Mouse (Mus musculus) G1E (cell line): ENCODE data around the gene Hist1h3g. TPM values are rescaled to one million over a fixed set of nuclear protein-coding genes. Genes with fewer than 3 reads are reported as not detected.
A peak's percentile ranks its signal among the peaks of the same experiment; 100 is the strongest.

Experiments used
- ATAC-seq: 2 replicates; pipeline ENCODE4 v1.8.0; 2016; ENCODE audit warnings: mild to moderate bottlenecking; ENCODE audit not compliant: insufficient number of reproducible peaks, poor library complexity, low FRiP score, severe bottlenecking; ENCODE audit errors: extremely low read depth
- DNase-seq: peaks from one replicate; pipeline ENCODE4 v3.0.0; 2012; ENCODE audit warnings: low spot score
- H3K27me3 ChIP-seq: 2 replicates; pipeline ENCODE4 v1.6.1; 2012; ENCODE audit warnings: mild to moderate bottlenecking, low read length, inconsistent platforms; ENCODE audit not compliant: insufficient read depth
- H3K36me3 ChIP-seq: replicated peaks from 2 replicates; pipeline ENCODE3; 2012; ENCODE audit warnings: mild to moderate bottlenecking, inconsistent platforms
- H3K4me1 ChIP-seq: 2 replicates; pipeline ENCODE4 v1.6.1; 2012; ENCODE audit warnings: low read depth, low read length, inconsistent platforms, mixed read lengths; ENCODE audit not compliant: insufficient read depth
- H3K4me3 ChIP-seq: 2 replicates; pipeline ENCODE4 v1.5.1; 2012; ENCODE audit warnings: low read depth, mild to moderate bottlenecking, inconsistent platforms, low read length, moderate library complexity, mixed read lengths
- H3K9me3 ChIP-seq: replicated peaks from 2 replicates; pipeline ENCODE4 v1.6.1; 2012; ENCODE audit warnings: inconsistent platforms
- CTCF ChIP-seq: IDR thresholded peaks from 2 replicates; pipeline ENCODE4 v1.5.1; 2012; ENCODE audit warnings: low read depth, low read length, inconsistent platforms, mixed read lengths
- GATA1 ChIP-seq: IDR thresholded peaks from 2 replicates; pipeline ENCODE4 v1.6.1; 2012; ENCODE audit warnings: borderline replicate concordance, low read length, inconsistent platforms, mixed read lengths
- GATA2 ChIP-seq: IDR thresholded peaks from 2 replicates; pipeline ENCODE4 v1.6.1; 2012; ENCODE audit warnings: low read depth, low read length, inconsistent platforms, borderline replicate concordance
- POLR2AphosphoS5 ChIP-seq: IDR thresholded peaks from 2 replicates; pipeline ENCODE4 v1.6.1; 2012; ENCODE audit warnings: low read depth, low read length, inconsistent platforms; ENCODE audit not compliant: insufficient replicate concordance
- TAL1 ChIP-seq: conservative IDR thresholded peaks from 2 replicates; pipeline ENCODE4 v1.6.1; 2012; ENCODE audit warnings: low read depth, low read length, inconsistent platforms, mixed read lengths
- polyA plus RNA-seq: library from polyadenylated mRNA; stranded (reverse); fragments of >175 nt; gene quantifications from 2 replicates; pipeline ENCODE4 v1.2.3, GENCODE M21; 2012
- total RNA-seq, 2 experiments: library from RNA; stranded (forward) in 1 of 2; stranded (reverse) in 1 of 2; fragments of 200-1000 nt in 1 of 2; fragments of >200 nt in 1 of 2; fragmentation: Nextera tagmentation in 1 of 2; gene quantifications; 2 replicates each; pipeline ENCODE4 v1.2.3; 2014 to 2017

The Hist1h3g gene
- total and polyA plus RNA-seq, 3 experiments: 12.1 to 647 (median 217) TPM

- H3K4me1 ChIP-seq: peaks cover 31% of the 10 kb centered on the region
- no peak for TF ChIP-seq POLR2AphosphoS5
- no peak for TF ChIP-seq CTCF
- no peak for TF ChIP-seq GATA1
- no peak for TF ChIP-seq GATA2
- no peaks in the 10 kb centered on the region for H3K9me3 ChIP-seq
- H3K36me3 ChIP-seq: no peaks in the 10 kb centered on the region
- no peak overlapping the region for H3K4me3 ChIP-seq
- ATAC-seq (no peak), DNase-seq (no peak)
- no peaks in the 10 kb centered on the region for H3K27me3 ChIP-seq
Observed at GRCm38 (mm10) chr13:23515281-23515680, 19.9 kb upstream of the Hist1h3g start.

GRCm38 (mm10) chr13:23515826-23516620 lies 19.2 kb upstream of the Hist1h3g start:
- Histone ChIP-seq H3K36me3 (no peaks in the 10 kb centered on the region), H3K27me3 (no peaks in the 10 kb centered on the region), H3K4me3 (peak overlapping the region; percentile 47; the same call in 1 of the 2 replicates), H3K9me3 (no peaks in the 10 kb centered on the region), H3K4me1 (peaks cover 32% of the 10 kb centered on the region)
- ATAC-seq (no peak), DNase-seq (no peak)
- no peak for TF ChIP-seq TAL1
- TF ChIP-seq GATA2: no peak
- no peak for TF ChIP-seq POLR2AphosphoS5
- no peak for TF ChIP-seq GATA1
- no peak for TF ChIP-seq CTCF

- ATAC-seq (no peak), DNase-seq (no peak)
- H3K27me3 ChIP-seq: no peaks in the 10 kb centered on the region
- peaks cover 29% of the 10 kb centered on the region for H3K4me1 ChIP-seq
- no peak for TF ChIP-seq CTCF
- TF ChIP-seq GATA2: no peak
- TF ChIP-seq GATA1: no peak
- no peak for TF ChIP-seq TAL1
- no peak for TF ChIP-seq POLR2AphosphoS5
- H3K9me3 ChIP-seq: no peaks in the 10 kb centered on the region
- H3K36me3 ChIP-seq: no peaks in the 10 kb centered on the region
- H3K4me3 ChIP-seq: peak overlapping the region; percentile 67
Observed at GRCm38 (mm10) chr13:23516822-23517602, 18.2 kb upstream of the Hist1h3g start.

GRCm38 (mm10) chr13:23517603-23518294 lies 17.5 kb upstream of the Hist1h3g start:
- Histone ChIP-seq H3K27me3 (no peaks in the 10 kb centered on the region), H3K36me3 (no peaks in the 10 kb centered on the region), H3K4me1 (peaks cover 37% of the 10 kb centered on the region), H3K9me3 (no peaks in the 10 kb centered on the region), H3K4me3 (peak overlapping the region; percentile 67)
- no peak for TF ChIP-seq TAL1
- no peak for TF ChIP-seq CTCF
- TF ChIP-seq POLR2AphosphoS5: no peak
- TF ChIP-seq GATA2: no peak
- TF ChIP-seq GATA1: no peak
- DNase-seq: no peak
- ATAC-seq: no peak

- peaks cover 38% of the 10 kb centered on the region for H3K4me1 ChIP-seq
- ATAC-seq: no peak
Observed at GRCm38 (mm10) chr13:23518295-23518603, 17.0 kb upstream of the Hist1h3g start.

More at GRCm38 (mm10) chr13:23518295-23518603, 17.0 kb upstream of the Hist1h3g start:
- Histone ChIP-seq H3K9me3 (no peaks in the 10 kb centered on the region), H3K36me3 (no peaks in the 10 kb centered on the region), H3K27me3 (no peaks in the 10 kb centered on the region), H3K4me3 (peak overlapping the region; percentile 67)
- no peak for DNase-seq
- TF ChIP-seq GATA1: no peak
- no peak for TF ChIP-seq POLR2AphosphoS5
- no peak for TF ChIP-seq GATA2
- TF ChIP-seq CTCF: no peak
- no peak for TF ChIP-seq TAL1
